Mouse (Mus musculus) small intestine, adult 2 months (tissue): ENCODE measurements around the gene Slc9a7.
A peak's percentile ranks its signal among the peaks of the same experiment; 100 is the strongest.

ENCODE experiments used
- CTCF ChIP-seq: fragments of 200-500 bp; IDR thresholded peaks from 2 replicates; pipeline ENCODE4 v1.5.1; 2012; ENCODE audit warnings: low read depth, mild to moderate bottlenecking, control low read depth, inconsistent platforms, low read length, moderate library complexity, mixed read lengths; ENCODE audit not compliant: insufficient replicate concordance, insufficient read length; ENCODE audit errors: extremely low read depth
- POLR2A ChIP-seq: fragments of 200-500 bp; IDR thresholded peaks from 2 replicates; pipeline ENCODE4 v1.6.1; 2012; ENCODE audit warnings: low read depth, mild to moderate bottlenecking, control low read depth, inconsistent platforms, low read length, moderate library complexity

DNA sequence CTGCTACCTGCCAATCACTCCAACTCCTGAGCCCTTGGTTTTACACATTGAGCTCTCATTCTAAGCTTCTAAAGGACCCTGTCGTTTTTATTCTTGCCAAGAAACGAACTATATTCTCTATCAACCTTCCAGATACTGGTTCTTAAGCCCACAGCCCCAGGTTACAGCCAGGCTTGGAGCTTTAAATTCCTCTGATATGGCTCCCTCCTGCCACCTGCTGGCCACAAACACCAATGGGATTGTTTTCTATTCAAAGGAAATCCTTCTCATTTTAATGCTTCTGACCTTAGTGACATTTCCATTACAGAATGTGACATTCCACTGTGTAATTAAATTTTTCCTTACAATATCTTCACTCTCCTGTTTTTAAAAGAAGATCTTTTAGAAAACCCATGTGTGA is 44.1 kb upstream of the Slc9a7 start:
- TF ChIP-seq POLR2A (no peak), CTCF (peak; percentile 56; the same call in 1 of the 2 replicates)
